Mouse (Mus musculus) lung, adult 2 months (tissue): ENCODE results near the gene Cep104.

Source experiments
- CTCF ChIP-seq: fragments of 200-500 bp; IDR thresholded peaks from 2 replicates; pipeline ENCODE4 v1.5.1; 2011; ENCODE audit warnings: mild to moderate bottlenecking, low read length, control low read depth; ENCODE audit not compliant: insufficient read depth
- POLR2A ChIP-seq: fragments of 200-500 bp; IDR thresholded peaks from 2 replicates; pipeline ENCODE4 v1.6.1; 2011; ENCODE audit warnings: low read depth, mild to moderate bottlenecking, control low read depth, low read length, borderline replicate concordance; ENCODE audit errors: extremely low read depth

DNA sequence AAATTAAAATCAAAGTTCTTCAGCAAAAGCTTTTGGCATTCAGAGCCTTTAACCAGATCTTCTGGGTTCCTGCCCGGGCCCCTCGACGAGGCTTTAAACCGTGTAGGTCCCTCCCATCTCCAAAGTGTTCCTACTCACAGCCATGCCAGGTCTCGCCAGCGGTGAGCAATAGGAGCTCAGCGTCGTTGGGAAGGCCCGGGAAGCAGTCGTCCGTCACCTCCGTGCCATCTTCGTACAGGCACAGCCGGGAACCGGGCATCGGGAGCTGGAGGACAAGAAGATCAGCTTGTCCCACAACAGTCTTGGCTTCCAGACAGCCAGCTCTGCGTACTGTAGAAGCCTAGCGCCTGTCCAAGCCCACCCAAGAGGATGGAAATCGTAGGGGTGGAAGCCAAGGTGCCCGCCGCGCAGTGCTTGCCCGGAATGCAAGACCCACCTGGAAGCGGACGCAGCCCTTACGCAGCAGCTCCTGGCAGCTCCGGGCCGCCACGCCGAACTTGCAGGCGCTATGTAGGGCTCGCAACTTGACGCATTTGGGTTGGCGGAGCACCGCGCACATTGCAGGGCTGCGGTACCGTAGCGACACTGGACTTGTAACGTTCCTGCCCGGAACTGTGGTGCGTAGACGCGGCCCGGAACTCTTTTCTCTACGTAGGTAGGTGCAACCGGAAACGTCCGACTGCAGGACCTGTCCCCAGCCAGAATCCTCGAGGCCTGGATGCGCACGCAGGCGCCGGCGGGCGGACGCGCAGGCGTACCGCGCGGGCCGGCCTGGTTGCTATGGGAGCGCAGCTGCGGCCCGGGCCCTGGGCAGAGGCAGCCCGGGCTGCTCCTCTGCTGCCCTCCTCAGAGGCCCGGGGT is at the start of gene Cep104, which contains the start of gene Dffb:
- TF ChIP-seq CTCF (no peak), POLR2A (peak; percentile 82; the same call in 1 of the 2 replicates)
